Comparison of ENCODE assay signal across 22 mouse cellular contexts in genomic region chr10:111622789-111623188, GRCm38 (mm10).
DNase-seq lines count a peak whose midpoint lies in the region; ATAC-seq and TF ChIP-seq lines count a peak whose summit lies in the region.
"Had no signal": no experiment of that assay in that cellular context is flagged by ENCODE, and none has a peak within 500 bp of the region (broad histone marks: within the 10 kb centered on the region; RNA-seq: fewer than 3 reads in every experiment).

No protein-coding gene starts in this region.

- 36% methylated on average over 4 of the region's 4 CpGs for WGBS in lung, postnatal 0 days
- 17% methylated on average over 4 of the region's 4 CpGs for WGBS in embryonic facial prominence, embryonic 14.5 days
- WGBS in forebrain, embryonic 11.5 days = 40% methylated on average over 4 of the region's 4 CpGs

- H3K4me3 ChIP-seq in lung, postnatal 0 days (ENCODE audit: low read depth, low read length) = no peak overlapping the region
- H3K4me3 ChIP-seq in embryonic facial prominence, embryonic 14.5 days (ENCODE audit: low read depth, low read length) = no peak overlapping the region
- no peak overlapping the region for H3K4me3 ChIP-seq in forebrain, embryonic 11.5 days (ENCODE audit: low read depth, low read length)
- H3K4me3 ChIP-seq: embryonic facial prominence, embryonic 15.5 days; forebrain, embryonic 12.5 days; heart, embryonic 15.5 days; hindbrain, embryonic 10.5 days; layer of hippocampus, adult 2 months; liver, embryonic 12.5 days; lung, embryonic 15.5 days; neural tube, embryonic 12.5 days had no signal

- H3K36me3 ChIP-seq in lung, postnatal 0 days (ENCODE audit: insufficient read depth, low read length) = no peaks in the 10 kb centered on the region
- H3K36me3 ChIP-seq in embryonic facial prominence, embryonic 14.5 days (ENCODE audit: control insufficient read depth, insufficient read depth, low read length) = no peaks in the 10 kb centered on the region
- H3K36me3 ChIP-seq in forebrain, embryonic 11.5 days (ENCODE audit: control insufficient read depth, insufficient read depth, low read length) = no peaks in the 10 kb centered on the region
- H3K36me3 ChIP-seq: embryonic facial prominence, embryonic 15.5 days; forebrain, embryonic 12.5 days; heart, embryonic 15.5 days; hindbrain, embryonic 10.5 days; liver, embryonic 12.5 days; lung, embryonic 15.5 days; neural tube, embryonic 12.5 days had no signal

- no peaks in the 10 kb centered on the region for H3K4me1 ChIP-seq in lung, postnatal 0 days (ENCODE audit: insufficient read depth, low read depth, low read length)
- peaks cover 12% of the 10 kb centered on the region; the same call in 1 of the 2 replicates for H3K4me1 ChIP-seq in embryonic facial prominence, embryonic 14.5 days (ENCODE audit: control insufficient read depth, insufficient read depth, low read length)
- no peaks in the 10 kb centered on the region for H3K4me1 ChIP-seq in forebrain, embryonic 11.5 days (replicated peaks; ENCODE audit: control insufficient read depth, insufficient read depth, low read length)
- H3K4me1 ChIP-seq: liver, embryonic 12.5 days; neural tube, embryonic 12.5 days had no signal

- TF ChIP-seq CTCF in lung, postnatal 0 days (IDR thresholded peaks at IDR 0.05) = no peak

- no peak overlapping the region for H3K4me2 ChIP-seq in lung, postnatal 0 days (replicated peaks; ENCODE audit: low read depth, low read length)
- H3K4me2 ChIP-seq in embryonic facial prominence, embryonic 14.5 days (ENCODE audit: low read depth, low read length) = no peak overlapping the region
- no peak overlapping the region for H3K4me2 ChIP-seq in forebrain, embryonic 11.5 days (ENCODE audit: low read depth, low read length, severe bottlenecking)
- H3K4me2 ChIP-seq: embryonic facial prominence, embryonic 15.5 days; forebrain, embryonic 12.5 days; heart, embryonic 15.5 days; liver, embryonic 12.5 days; lung, embryonic 15.5 days; midbrain, embryonic 11.5 days; neural tube, embryonic 12.5 days had no signal

- no peak overlapping the region for H3K27ac ChIP-seq in lung, postnatal 0 days (ENCODE audit: low read length)
- no peak overlapping the region for H3K27ac ChIP-seq in embryonic facial prominence, embryonic 14.5 days (replicated peaks; ENCODE audit: low read depth, low read length)
- no peak overlapping the region for H3K27ac ChIP-seq in forebrain, embryonic 11.5 days (ENCODE audit: low read depth, low read length)
- H3K27ac ChIP-seq: embryonic facial prominence, embryonic 15.5 days; forebrain, embryonic 12.5 days; heart, embryonic 15.5 days; hindbrain, embryonic 10.5 days; kidney, postnatal 0 days; layer of hippocampus, adult 2 months; liver, embryonic 12.5 days; lung, embryonic 15.5 days; neural tube, embryonic 12.5 days had no signal

- DNase-seq in gastrocnemius, adult 18-20 months (ENCODE audit: low spot score) = peak; percentile 50
- no peak for DNase-seq in gastrocnemius, postnatal 4 days (ENCODE audit: low spot score in 2 of 2)
- peak; percentile 45 for DNase-seq in lung, postnatal 0 days (ENCODE audit: low spot score)
- DNase-seq in lung, adult 18-20 months = no peak
- DNase-seq in embryonic facial prominence, embryonic 14.5 days (ENCODE audit: low spot score) = peak; percentile 73
- DNase-seq in skeletal muscle tissue, adult 2 months (ENCODE audit: low read depth, low spot score) = peak; percentile 68
- no peak for DNase-seq in forebrain, embryonic 11.5 days (ENCODE audit: low spot score)
- no peak for DNase-seq in right cerebral cortex, adult 2 months (ENCODE audit: low spot score in 2 of 2)
- DNase-seq: adrenal gland, adult 8-10 months; cerebellum, adult 9-11 months; kidney, adult 11 months; spleen, adult 18-20 months had no signal

- no peaks in the 10 kb centered on the region for H3K9me3 ChIP-seq in lung, postnatal 0 days (ENCODE audit: low read length)
- no peaks in the 10 kb centered on the region for H3K9me3 ChIP-seq in embryonic facial prominence, embryonic 14.5 days (ENCODE audit: control insufficient read depth, low read length)
- H3K9me3 ChIP-seq in forebrain, embryonic 11.5 days (ENCODE audit: control insufficient read depth, low read length) = no peaks in the 10 kb centered on the region
- H3K9me3 ChIP-seq: embryonic facial prominence, embryonic 15.5 days; forebrain, embryonic 12.5 days; heart, embryonic 15.5 days; hindbrain, embryonic 10.5 days; liver, embryonic 12.5 days; lung, embryonic 15.5 days; neural tube, embryonic 12.5 days had no signal

- no peaks in the 10 kb centered on the region for H3K27me3 ChIP-seq in lung, postnatal 0 days (replicated peaks; ENCODE audit: insufficient read depth, low read length)
- no peaks in the 10 kb centered on the region for H3K27me3 ChIP-seq in embryonic facial prominence, embryonic 14.5 days (replicated peaks; ENCODE audit: control insufficient read depth, insufficient read depth, low read length)
- H3K27me3 ChIP-seq in forebrain, embryonic 11.5 days (ENCODE audit: control insufficient read depth, insufficient read depth, low read length) = peaks cover 48% of the 10 kb centered on the region
- H3K27me3 ChIP-seq: embryonic facial prominence, embryonic 15.5 days; heart, embryonic 15.5 days; liver, embryonic 12.5 days; lung, embryonic 15.5 days; neural tube, embryonic 12.5 days had no signal

- TF ChIP-seq EP300 in lung, postnatal 0 days (IDR thresholded peaks at IDR 0.05) = no peak

- no peak for ATAC-seq in lung, postnatal 0 days
- no peak for ATAC-seq in embryonic facial prominence, embryonic 14.5 days (ENCODE audit: low read depth)
- ATAC-seq in forebrain, embryonic 11.5 days (replicated peaks; ENCODE audit: low FRiP score) = no peak

- H3K9ac ChIP-seq in lung, postnatal 0 days (replicated peaks; ENCODE audit: low read depth) = no peak overlapping the region
- no peak overlapping the region for H3K9ac ChIP-seq in embryonic facial prominence, embryonic 14.5 days (ENCODE audit: low read depth, low read length)
- no peak overlapping the region for H3K9ac ChIP-seq in forebrain, embryonic 11.5 days (ENCODE audit: low read length)
- H3K9ac ChIP-seq: embryonic facial prominence, embryonic 15.5 days; forebrain, embryonic 12.5 days; heart, embryonic 15.5 days; liver, embryonic 12.5 days; lung, embryonic 15.5 days; neural tube, embryonic 12.5 days had no signal

Comparison
In these comparisons a context has a peak if more than half of its experiments do, and no peak if none do; other contexts are left out.
1. DNase-seq: peak in gastrocnemius, adult 18-20 months (single experiment), lung, postnatal 0 days (single experiment), embryonic facial prominence, embryonic 14.5 days (single experiment) and skeletal muscle tissue, adult 2 months (single experiment); none in gastrocnemius, postnatal 4 days (0 of 2), lung, adult 18-20 months (0 of 2), forebrain, embryonic 11.5 days (single experiment) and right cerebral cortex, adult 2 months (0 of 2).